Mouse (Mus musculus): ENCODE measurements around the gene Olfr1443. TPM values are rescaled to one million over a fixed set of nuclear protein-coding genes. Genes with fewer than 3 reads are reported as not detected.

Gene Olfr1443
- total RNA-seq, 2 experiments from 2014 or later: not detected

GRCm38 (mm10) chr19:12725851-12726250 is 47.9 kb downstream of the Olfr1443 start:
- intact Hi-C loops (cut with DNase I): no loop called here
- DNase-seq (ENCODE audit: low spot score in 2 of 2): no peak

GRCm38 (mm10) chr19:12731036-12731435 is 53.1 kb downstream of the Olfr1443 start:
- DNase-seq (ENCODE audit: low spot score in 2 of 2): no peak
- intact Hi-C loops (cut with DNase I): no loop called here

- intact Hi-C loops (cut with DNase I): no loop called here
- no peak for DNase-seq (ENCODE audit: low spot score in 2 of 2)
Measured at GRCm38 (mm10) chr19:12731950-12732349, 54.0 kb downstream of the Olfr1443 start.

Other genes starting within 250 kb of the Olfr1443 start
- gene Mpeg1, start 217.3 kb upstream of the Olfr1443 start, total RNA-seq (2021): 1 to 10 TPM; 7.6 to 8.7 TPM
- 10 to 100 TPM; 32.7 to 37.1 TPM for gene Dtx4, start 176.7 kb upstream of the Olfr1443 start, total RNA-seq (2021)
- gene Fam111a, start 132.4 kb upstream of the Olfr1443 start, total RNA-seq (2021): 1 to 10 TPM; 1.8 to 2.6 TPM
- gene Gm4952, start 78.1 kb upstream of the Olfr1443 start, total RNA-seq (2021): under 1 TPM in 1 of 2 experiments, not detected in 1; 0.14 TPM
- gene Glyat, start 44.8 kb upstream of the Olfr1443 start, total RNA-seq (2021): not detected
- gene Olfr1442, start 7.7 kb upstream of the Olfr1443 start, total RNA-seq (2021): not detected
- not detected for gene Keg1, start 17.7 kb downstream of the Olfr1443 start, total RNA-seq (2021)
- gene Cntf, start 87.5 kb downstream of the Olfr1443 start, total RNA-seq (2021): 1 to 10 TPM; 2.6 to 3.6 TPM
- gene Zfp91, start 118.0 kb downstream of the Olfr1443 start, total RNA-seq (2021): 10 to 100 TPM; 94.5 to 98.0 TPM
- 1 to 10 TPM; 1.4 to 2.0 TPM for gene Lpxn, start 118.1 kb downstream of the Olfr1443 start, total RNA-seq (2021)
- not detected for gene Gm5244, start 168.6 kb downstream of the Olfr1443 start, total RNA-seq (2021)
- not detected for gene Olfr1444, start 179.2 kb downstream of the Olfr1443 start, total RNA-seq (2021)
- not detected for gene Olfr1445, start 205.7 kb downstream of the Olfr1443 start, total RNA-seq (2021)
- gene Olfr1446, start 215.4 kb downstream of the Olfr1443 start, total RNA-seq (2021): not detected
- gene Olfr1447, start 225.6 kb downstream of the Olfr1443 start, total RNA-seq (2021): not detected
- not detected for gene Olfr1448, start 246.3 kb downstream of the Olfr1443 start, total RNA-seq (2021)

Data from left cerebral cortex, postnatal 25 days (tissue).